Mouse (Mus musculus) lung, postnatal 0 days (tissue): ENCODE results near the gene Tlr8. TPM values are rescaled to one million over a fixed set of nuclear protein-coding genes. Genes with fewer than 3 reads are reported as not detected.
A peak's percentile ranks its signal among the peaks of the same experiment; 100 is the strongest.
"Not testable (repeated sequence)": the region's sequence is repeated elsewhere in the genome, so short reads cannot be mapped to it uniquely, and the experiment has no call there.

ENCODE experiments used
- ATAC-seq: fragments of 200-750 bp; cut with Nextera tagmentation; 2 replicates; pipeline ENCODE4 v1.8.0; 2017; ENCODE audit warnings: moderate library complexity
- DNase-seq: peaks from one replicate; pipeline ENCODE4 v3.0.0-alpha.2; 2016; ENCODE audit warnings: low spot score
- H3K27ac ChIP-seq: fragments of 300-500 bp; sonication (generic); 2 replicates; pipeline ENCODE4 v1.5.1; 2014; ENCODE audit warnings: antibody characterized with exemption, mild to moderate bottlenecking, low read length, mixed read lengths
- H3K27me3 ChIP-seq: fragments of 300-500 bp; sonication (generic); replicated peaks from 2 replicates; pipeline ENCODE4 v1.6.1; 2014; ENCODE audit warnings: low read length, mixed read lengths; ENCODE audit not compliant: insufficient read depth
- H3K36me3 ChIP-seq: fragments of 300-500 bp; sonication (generic); 2 replicates; pipeline ENCODE4 v1.6.1; 2014; ENCODE audit warnings: low read length, mixed read lengths; ENCODE audit not compliant: insufficient read depth
- H3K4me1 ChIP-seq: fragments of 300-500 bp; sonication (generic); 2 replicates; pipeline ENCODE4 v1.6.1; 2014; ENCODE audit warnings: antibody characterized with exemption, low read depth, low read length, mixed read lengths; ENCODE audit not compliant: insufficient read depth
- H3K4me2 ChIP-seq: fragments of 300-500 bp; sonication (generic); replicated peaks from 2 replicates; pipeline ENCODE4 v1.6.1; 2014; ENCODE audit warnings: low read depth, mild to moderate bottlenecking, low read length, moderate library complexity, mixed read lengths
- H3K4me3 ChIP-seq: fragments of 300-500 bp; sonication (generic); 2 replicates; pipeline ENCODE4 v1.5.1; 2014; ENCODE audit warnings: low read depth, low read length
- H3K9ac ChIP-seq: fragments of 300-500 bp; sonication (generic); replicated peaks from 2 replicates; pipeline ENCODE4 v1.6.1; 2014; ENCODE audit warnings: low read depth, mild to moderate bottlenecking
- H3K9me3 ChIP-seq: fragments of 300-500 bp; sonication (generic); 2 replicates; pipeline ENCODE4 v1.6.1; 2016; ENCODE audit warnings: low read length, mixed read lengths
- CTCF ChIP-seq: IDR thresholded peaks from 2 replicates; pipeline ENCODE4 v1.5.1; 2016; ENCODE audit warnings: antibody characterized with exemption, mild to moderate bottlenecking
- EP300 ChIP-seq: IDR thresholded peaks from 2 replicates; pipeline ENCODE4 v1.6.1; 2016; ENCODE audit warnings: antibody characterized with exemption, mild to moderate bottlenecking, control low read depth
- WGBS: fragments of 180-500 bp; shearing (Covaris S2); extraction: QIAGEN DNeasy Blood & Tissue Kit; methylation state at CpG from one replicate; pipeline ENCODE4 v1.1.7; 2014; 5-methylcytosine and 5-hydroxymethylcytosine counted together
- polyA plus RNA-seq: library from polyadenylated mRNA; unstranded; fragments of >200 nt; fragmentation: Nextera tagmentation; extraction: Ambion mirVana; gene quantifications from 2 replicates; pipeline ENCODE4 v1.2.1, GENCODE M21; 2015

Gene Tlr8
- polyA plus RNA-seq = 1.5 and 1.9 TPM in 2 replicates

- no peak within 1 kb of the TSS for H3K27ac ChIP-seq
- TF ChIP-seq EP300 = no peak
- no peak for TF ChIP-seq CTCF
- no peak within 1 kb of the TSS for H3K4me2 ChIP-seq
- no peaks in the 10 kb centered on the region for H3K36me3 ChIP-seq
- WGBS = 62% methylated on average over 4 of the region's 4 CpGs
- no peak for DNase-seq
- H3K4me1 ChIP-seq = no peaks in the 10 kb centered on the region
- H3K9ac ChIP-seq = no peak within 1 kb of the TSS
- H3K4me3 ChIP-seq = no peak within 1 kb of the TSS
- no peak for ATAC-seq
- H3K9me3 ChIP-seq = no peaks in the 10 kb centered on the region
- no peaks in the 10 kb centered on the region for H3K27me3 ChIP-seq
Observed at GRCm38 (mm10) chrX:167264086-167264485, at the start of gene Tlr8. Tlr8 (minus strand) TSS chrX:167264329.

- not testable (repeated sequence) for H3K9ac ChIP-seq, H3K27me3 ChIP-seq, H3K4me2 ChIP-seq, DNase-seq, H3K36me3 ChIP-seq, ATAC-seq, H3K4me3 ChIP-seq, H3K4me1 ChIP-seq, H3K27ac ChIP-seq, H3K9me3 ChIP-seq
- no CpG with 5 or more reads among the region's 1 CpGs for WGBS
Observed at GRCm38 (mm10) chrX:167302061-167302460, 37.9 kb upstream of the Tlr8 start.

GRCm38 (mm10) chrX:167276953-167277352, 12.8 kb upstream of the Tlr8 start:
- peak overlapping the region; percentile 30; the same call in 1 of the 2 replicates for H3K4me2 ChIP-seq
- no peaks in the 10 kb centered on the region for H3K36me3 ChIP-seq
- TF ChIP-seq EP300 = no peak
- peak; percentile 77 for TF ChIP-seq CTCF
- H3K4me3 ChIP-seq = no peak overlapping the region
- no peak overlapping the region for H3K9ac ChIP-seq
- no peaks in the 10 kb centered on the region for H3K9me3 ChIP-seq
- 14% methylated on average over 9 of the region's 9 CpGs for WGBS
- H3K27me3 ChIP-seq = no peaks in the 10 kb centered on the region
- ATAC-seq = no peak; the same call in 1 of the 2 replicates
- DNase-seq = peak; percentile 55
- H3K27ac ChIP-seq = no peak overlapping the region
- no peaks in the 10 kb centered on the region for H3K4me1 ChIP-seq

- no peaks in the 10 kb centered on the region for H3K9me3 ChIP-seq
- no peak for TF ChIP-seq CTCF
- no peak for TF ChIP-seq EP300
- ATAC-seq = no peak
- 52% methylated on average over 8 of the region's 10 CpGs for WGBS
- no peak overlapping the region for H3K27ac ChIP-seq
- H3K4me3 ChIP-seq = no peak overlapping the region
- H3K27me3 ChIP-seq = no peaks in the 10 kb centered on the region
- peak; percentile 5 for DNase-seq
- no peak overlapping the region for H3K9ac ChIP-seq
- H3K36me3 ChIP-seq = no peaks in the 10 kb centered on the region
- no peaks in the 10 kb centered on the region for H3K4me1 ChIP-seq
- H3K4me2 ChIP-seq = peak overlapping the region; percentile 30; the same call in 1 of the 2 replicates
Observed at GRCm38 (mm10) chrX:167276551-167276950, 12.4 kb upstream of the Tlr8 start.

GRCm38 (mm10) chrX:167263530-167263929, 599 bp downstream of the Tlr8 start:
- DNase-seq (no peak), ATAC-seq (no peak)
- H3K9me3 ChIP-seq = no peaks in the 10 kb centered on the region
- H3K9ac ChIP-seq = no peak overlapping the region
- TF ChIP-seq EP300 = no peak
- TF ChIP-seq CTCF = no peak
- no peak overlapping the region for H3K4me2 ChIP-seq
- no peaks in the 10 kb centered on the region for H3K4me1 ChIP-seq
- no peak overlapping the region for H3K4me3 ChIP-seq
- no peak overlapping the region for H3K27ac ChIP-seq
- H3K36me3 ChIP-seq = no peaks in the 10 kb centered on the region
- no peaks in the 10 kb centered on the region for H3K27me3 ChIP-seq
- 70% methylated on average over 4 of the region's 4 CpGs for WGBS

- ATAC-seq = no peak
- TF ChIP-seq EP300 (no peak), CTCF (no peak)
- Histone ChIP-seq H3K27ac (no peak overlapping the region), H3K9me3 (no peaks in the 10 kb centered on the region), H3K27me3 (no peaks in the 10 kb centered on the region), H3K36me3 (no peaks in the 10 kb centered on the region), H3K4me3 (no peak overlapping the region), H3K9ac (no peak overlapping the region), H3K4me2 (no peak overlapping the region), H3K4me1 (no peaks in the 10 kb centered on the region)
- WGBS = 89% methylated on average over 3 of the region's 3 CpGs
- no peak for DNase-seq
Observed at GRCm38 (mm10) chrX:167241736-167242135, 22.4 kb downstream of the Tlr8 start.

GRCm38 (mm10) chrX:167239293-167239921, 24.7 kb downstream of the Tlr8 start:
- no peaks in the 10 kb centered on the region for H3K27me3 ChIP-seq
- H3K36me3 ChIP-seq = no peaks in the 10 kb centered on the region
- no peaks in the 10 kb centered on the region for H3K9me3 ChIP-seq
- WGBS = 55% methylated on average over 9 of the region's 9 CpGs
- no peak overlapping the region for H3K9ac ChIP-seq
- H3K4me1 ChIP-seq = no peaks in the 10 kb centered on the region
- no peak overlapping the region for H3K4me3 ChIP-seq
- ATAC-seq (no peak), DNase-seq (no peak)
- no peak overlapping the region for H3K4me2 ChIP-seq
- no peak overlapping the region for H3K27ac ChIP-seq
- TF ChIP-seq CTCF (no peak), EP300 (no peak)
